Mouse (Mus musculus) liver, postnatal 0 days (tissue): Measurements from ENCODE around the gene Pax8.

Experiments
- CTCF ChIP-seq: sonication (generic); IDR thresholded peaks from 2 replicates; pipeline ENCODE4 v1.5.1; 2016; ENCODE audit warnings: antibody characterized with exemption, low read depth
- EP300 ChIP-seq: IDR thresholded peaks from 2 replicates; pipeline ENCODE4 v1.6.1; 2016; ENCODE audit warnings: antibody characterized with exemption, low read depth, mild to moderate bottlenecking

- TF ChIP-seq CTCF = no peak
- no peak for TF ChIP-seq EP300
These were observed 57.8 kb downstream of the Pax8 start for GRCm38 (mm10) chr2:24417564-24417963.
